Mouse (Mus musculus): Measurements from ENCODE around the gene Sdad1.

DNA sequence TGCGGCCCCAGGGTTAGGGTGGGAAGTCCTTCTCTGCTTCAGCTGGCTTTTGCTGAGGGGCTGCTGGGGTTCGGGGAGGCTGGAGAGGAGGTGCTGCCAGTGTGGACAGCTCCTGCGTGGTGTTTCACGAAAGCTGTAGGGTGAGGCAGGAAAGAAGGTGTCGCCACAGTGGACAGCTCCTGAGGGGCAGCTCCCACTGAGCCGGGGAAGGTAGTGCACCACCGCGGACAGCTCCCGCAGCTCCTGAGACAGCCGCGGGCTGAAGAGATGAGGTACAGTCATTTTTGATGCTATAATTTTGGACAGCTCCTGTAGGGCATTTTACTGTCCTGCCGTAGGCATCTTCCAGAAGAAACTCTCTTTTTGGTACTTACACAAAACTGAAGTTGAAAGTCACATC is 47.8 kb upstream of the Sdad1 start:
- TF ChIP-seq CTCF (IDR thresholded peaks at IDR 0.05; ENCODE audit: low read depth, low read length) (no peak), POLR2A (IDR thresholded peaks at IDR 0.05; ENCODE audit: borderline replicate concordance, low read depth, low read length) (no peak)

All from bone marrow macrophage, adult 2 months (primary cell).